Mouse (Mus musculus) lung, postnatal 10 days (tissue): ENCODE measurements around the gene Slc6a6.

Experiments
- DNase-seq: peaks from one replicate; pipeline ENCODE4 v3.0.0; 2021

Slc6a6 gene

GRCm38 (mm10) chr6:91795640-91796039, 111.8 kb downstream of the Slc6a6 start:
- no peak for DNase-seq

DNA sequence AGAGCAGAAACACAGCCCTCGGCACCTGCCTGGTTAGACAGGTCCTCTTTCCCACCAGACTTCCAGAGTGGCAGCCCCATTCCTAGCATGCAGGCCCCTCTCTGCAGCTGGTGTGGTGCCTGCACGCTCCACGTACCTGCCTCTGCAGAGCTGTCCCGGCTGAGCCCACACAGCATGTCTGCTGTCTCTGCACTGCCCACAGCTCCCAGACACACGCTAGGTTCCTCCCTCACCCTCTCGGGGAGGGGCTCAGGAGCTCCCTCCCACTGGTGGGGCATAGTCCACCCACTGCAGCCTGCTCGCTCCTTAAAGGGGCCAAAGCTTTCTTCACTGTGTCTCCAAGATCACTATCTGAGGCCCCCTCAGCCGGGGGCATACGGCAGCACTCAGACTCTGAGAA, 112.2 kb downstream of the Slc6a6 start:
- DNase-seq: no peak

GRCm38 (mm10) chr6:91796736-91797135, 112.9 kb downstream of the Slc6a6 start:
- DNase-seq: no peak

DNA sequence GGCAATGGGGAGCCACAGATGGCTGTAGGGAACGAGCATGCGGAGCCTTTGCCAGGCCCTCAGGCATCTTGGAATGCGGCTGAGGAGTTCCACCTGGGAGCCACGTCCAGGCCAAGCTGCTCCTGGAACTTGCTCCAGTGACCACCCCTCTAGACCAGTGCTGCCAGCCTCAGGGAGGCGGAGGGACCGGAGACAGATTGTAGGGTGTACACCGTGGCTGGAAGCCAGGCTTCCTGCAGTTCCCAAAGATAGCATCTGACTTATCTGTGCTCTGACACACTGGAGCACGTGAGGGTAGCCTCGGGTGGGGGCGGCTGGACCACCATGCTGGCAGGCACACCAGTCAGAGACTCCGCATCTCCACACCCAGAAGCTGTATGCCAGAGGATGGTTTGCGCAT, 114.6 kb downstream of the Slc6a6 start:
- no peak for DNase-seq

DNA sequence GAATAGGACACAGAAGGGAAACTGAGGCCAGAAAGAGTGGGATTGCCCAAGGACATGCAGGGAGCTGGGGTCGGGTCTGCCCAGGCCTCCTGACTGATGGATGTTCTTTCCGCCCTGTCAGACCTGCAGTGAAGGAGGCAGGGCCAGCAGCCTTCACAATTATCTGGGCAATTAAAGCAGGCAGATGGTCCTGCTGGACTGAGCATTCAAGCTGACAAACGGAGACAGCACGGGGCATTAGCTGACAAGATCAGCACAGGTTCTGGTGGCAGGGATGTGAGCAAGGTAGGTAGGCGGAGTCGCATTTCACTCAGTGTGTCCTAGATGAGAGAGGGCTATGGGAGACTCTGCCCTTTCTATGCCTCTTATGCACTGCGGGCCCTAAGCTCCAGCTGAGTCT, 120.3 kb downstream of the Slc6a6 start:
- no peak for DNase-seq

- no peak for DNase-seq
Measured at GRCm38 (mm10) chr6:91807169-91807568, 123.3 kb downstream of the Slc6a6 start.

GRCm38 (mm10) chr6:91808022-91808421, 124.2 kb downstream of the Slc6a6 start:
- no peak for DNase-seq
